Mouse (Mus musculus) thymus, adult 2 months (tissue): ENCODE data around the gene Gorasp1. TPM values are rescaled to one million over a fixed set of nuclear protein-coding genes. Genes with fewer than 3 reads are reported as not detected.

Source experiments
- DNase-seq: peaks from one replicate; pipeline ENCODE4 v3.0.0; 2021
- H3K27ac ChIP-seq: fragments of 200-500 bp; 2 replicates; pipeline ENCODE4 v1.5.1; 2012; ENCODE audit warnings: low read length, control low read depth; ENCODE audit not compliant: control insufficient read depth, insufficient read depth
- H3K27me3 ChIP-seq: fragments of 200-500 bp; 2 replicates; pipeline ENCODE4 v1.6.1; 2012; ENCODE audit warnings: mild to moderate bottlenecking, low read length, moderate library complexity, mixed read lengths; ENCODE audit not compliant: control insufficient read depth, insufficient read depth
- H3K36me3 ChIP-seq: fragments of 200-500 bp; 2 replicates; pipeline ENCODE4 v1.6.1; 2012; ENCODE audit warnings: mild to moderate bottlenecking, low read length, moderate library complexity; ENCODE audit not compliant: control insufficient read depth, insufficient read depth
- H3K4me1 ChIP-seq: fragments of 200-500 bp; replicated peaks from 2 replicates; pipeline ENCODE4 v1.6.1; 2012; ENCODE audit warnings: low read length; ENCODE audit not compliant: control insufficient read depth, insufficient read depth
- H3K4me3 ChIP-seq: fragments of 200-500 bp; 2 replicates; pipeline ENCODE4 v1.5.1; 2012; ENCODE audit warnings: mild to moderate bottlenecking, low read length, control low read depth, moderate library complexity; ENCODE audit not compliant: control insufficient read depth, insufficient read depth
- CTCF ChIP-seq: fragments of 200-500 bp; IDR thresholded peaks from 2 replicates; pipeline ENCODE4 v1.5.1; 2012; ENCODE audit warnings: mild to moderate bottlenecking, control low read depth, low read length, moderate library complexity, borderline replicate concordance; ENCODE audit not compliant: control insufficient read depth, poor library complexity, insufficient read depth; ENCODE audit errors: extremely low read depth
- POLR2A ChIP-seq: fragments of 200-500 bp; IDR thresholded peaks from 2 replicates; pipeline ENCODE4 v1.6.1; 2012; ENCODE audit warnings: mild to moderate bottlenecking, low read length, control low read depth, moderate library complexity; ENCODE audit not compliant: control insufficient read depth, poor library complexity, insufficient read depth; ENCODE audit errors: extremely low read depth
- WGBS: fragments of 180-500 bp; shearing (Covaris S2); methylation state at CpG from one replicate; pipeline ENCODE4 v1.1.7; 2018; 5-methylcytosine and 5-hydroxymethylcytosine counted together
- polyA plus RNA-seq: library from polyadenylated mRNA; depleted of rRNA; stranded (reverse); fragments of >200 nt; gene quantifications from 2 replicates; pipeline ENCODE4 v1.2.3, GENCODE M21; 2012; rRNA removed

The Gorasp1 gene
- polyA plus RNA-seq = 10.8 and 11.0 TPM in 2 replicates

DNA sequence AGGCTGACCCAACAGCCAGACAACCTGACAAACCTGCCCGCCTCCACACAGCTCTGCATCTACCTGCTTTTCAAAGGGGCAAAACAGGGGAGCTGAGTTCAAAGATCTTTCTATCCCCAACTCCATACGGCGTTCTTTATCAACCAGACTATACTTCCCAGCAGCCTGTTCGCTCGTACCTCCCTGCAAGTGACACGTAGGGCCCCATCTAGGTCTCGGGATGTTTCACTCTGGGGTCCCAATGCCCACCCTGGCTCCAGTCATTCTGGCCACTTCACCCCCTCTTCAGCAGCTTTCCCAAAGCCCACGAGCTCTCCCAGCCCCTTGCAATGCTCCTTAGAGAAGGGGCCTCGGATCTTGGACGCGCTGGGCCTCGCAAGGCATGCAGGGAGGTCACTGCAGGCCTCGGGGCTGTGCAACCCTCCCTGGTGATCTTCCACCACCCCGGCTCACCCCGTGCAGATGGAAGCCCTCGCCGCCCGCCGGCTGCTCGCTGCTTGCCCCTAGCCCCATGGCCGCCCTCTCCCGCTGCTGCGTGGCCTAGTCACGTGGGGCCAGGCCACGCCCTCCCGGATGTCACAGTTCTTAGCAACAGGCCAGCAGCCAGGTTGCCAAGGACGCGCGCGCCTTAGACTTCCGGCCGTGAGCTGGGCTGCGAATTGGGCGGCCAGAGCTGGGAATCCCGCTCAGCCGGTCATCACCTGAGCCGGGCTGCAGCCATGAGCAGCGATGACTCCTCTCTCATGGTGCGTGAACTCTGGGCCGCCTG is at the start of gene Gorasp1, which contains the start of gene Ttc21a:
TSS of gene Gorasp1 (minus strand) at position 561 of the 769 bp plus-strand sequence.
TSS of gene Ttc21a (plus strand) at position 602 of the 769 bp plus-strand sequence.
- Histone ChIP-seq H3K27me3 (no peaks in the 10 kb centered on the region), H3K27ac (no peak within 1 kb of the TSS), H3K4me3 (peak within 1 kb of the TSS; percentile 75), H3K36me3 (no peaks in the 10 kb centered on the region), H3K4me1 (peaks cover 21% of the 10 kb centered on the region)
- DNase-seq = peak; percentile 94
- WGBS = 1% methylated on average over 40 of the region's 40 CpGs
- peak; percentile 59; the same call in 1 of the 2 replicates for TF ChIP-seq POLR2A
- TF ChIP-seq CTCF = no peak; the same call in 1 of the 2 replicates

- no peak for DNase-seq
- H3K4me1 ChIP-seq = peaks cover 27% of the 10 kb centered on the region
- H3K36me3 ChIP-seq = no peaks in the 10 kb centered on the region
- no peak overlapping the region for H3K27ac ChIP-seq
- WGBS = 90% methylated on average over 10 of the region's 10 CpGs
- TF ChIP-seq CTCF (no peak), POLR2A (no peak)
- no peak overlapping the region for H3K4me3 ChIP-seq
- no peaks in the 10 kb centered on the region for H3K27me3 ChIP-seq
Measured at GRCm38 (mm10) chr9:119985881-119986574, 48.7 kb upstream of the Gorasp1 start.

DNA sequence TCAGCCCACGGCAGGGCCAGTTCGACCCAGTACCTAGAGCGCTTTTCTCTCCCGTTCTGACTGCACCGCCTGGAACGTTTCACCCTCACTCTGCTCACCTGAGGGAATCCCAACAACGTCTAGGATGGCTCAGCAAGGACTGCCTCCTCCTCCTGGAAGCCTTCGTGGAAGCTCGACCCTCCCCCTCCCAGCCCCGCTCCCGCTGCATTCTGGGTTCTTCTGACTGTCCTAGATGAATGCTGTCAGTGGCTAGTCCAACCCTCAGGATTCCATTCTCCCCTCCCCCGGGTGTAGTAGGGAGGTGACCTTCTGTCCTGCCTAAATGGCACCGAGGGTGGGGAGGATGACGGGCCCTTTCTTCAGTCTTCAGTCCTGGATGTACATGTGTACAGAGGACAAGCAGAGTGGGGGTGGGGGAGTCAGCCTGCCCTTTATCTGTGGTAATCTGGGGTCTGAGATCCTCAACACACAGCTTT is 47.2 kb upstream of the Gorasp1 start, which contains the start of gene Csrnp1:
TSS of gene Csrnp1 (minus strand) at position 123 of the 476 bp plus-strand sequence.
- TF ChIP-seq CTCF (no peak), POLR2A (no peak)
- Histone ChIP-seq H3K36me3 (no peaks in the 10 kb centered on the region), H3K4me3 (peak within 1 kb of the TSS; percentile 87), H3K27ac (peak within 1 kb of the TSS; percentile 98), H3K4me1 (peaks cover 39% of the 10 kb centered on the region), H3K27me3 (no peaks in the 10 kb centered on the region)
- 48% methylated on average over 14 of the region's 14 CpGs for WGBS
- peak; percentile 48 for DNase-seq

DNA sequence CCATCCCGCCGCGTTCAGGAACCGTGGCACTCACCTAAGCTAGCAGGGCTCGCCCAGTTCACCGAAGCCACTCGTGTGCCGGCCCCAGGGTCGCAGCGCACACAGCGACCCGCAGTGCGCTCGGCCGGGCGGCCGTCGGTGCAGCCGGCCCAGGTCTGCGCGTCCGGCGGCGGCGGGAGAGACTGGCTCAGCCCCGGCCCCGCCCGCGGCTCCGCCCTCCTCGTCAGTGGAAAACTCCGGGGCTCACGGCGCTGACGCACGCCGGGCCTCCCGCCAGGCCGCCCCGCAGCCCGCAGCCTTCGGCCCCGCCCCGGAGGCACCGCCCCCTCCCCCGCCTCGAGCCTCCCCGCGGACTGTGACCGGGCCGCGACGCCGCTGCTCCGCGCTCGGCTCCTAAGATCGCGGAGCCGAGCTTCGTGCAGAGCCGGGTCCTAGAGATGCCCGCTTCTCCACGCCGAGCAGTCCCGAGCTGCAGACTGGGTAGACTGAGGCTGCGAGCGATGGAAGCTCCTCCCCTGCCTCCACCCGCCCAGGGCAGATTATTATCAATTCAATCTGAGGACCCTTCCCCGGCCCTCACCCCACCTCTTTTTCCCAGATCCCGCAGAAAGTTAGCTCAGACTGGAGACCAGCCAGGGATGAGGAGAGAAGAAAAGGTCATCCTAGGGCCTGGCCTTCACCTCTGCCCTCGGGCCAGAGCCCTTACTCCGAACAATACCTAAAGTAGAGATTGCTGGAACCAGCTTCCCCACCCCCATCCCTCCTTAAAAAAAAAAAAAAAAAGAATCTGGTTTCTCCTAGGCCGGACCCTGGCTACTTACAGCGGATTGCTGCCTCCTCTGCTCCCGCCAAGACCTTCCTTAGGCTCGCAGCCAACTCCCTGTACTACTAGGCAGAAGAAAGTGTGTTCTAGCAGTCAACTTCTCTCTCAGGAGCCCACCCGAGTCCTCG is 46.5 kb upstream of the Gorasp1 start:
- Histone ChIP-seq H3K4me3 (peak overlapping the region; percentile 87), H3K27me3 (no peaks in the 10 kb centered on the region), H3K36me3 (no peaks in the 10 kb centered on the region), H3K27ac (peak overlapping the region; percentile 98), H3K4me1 (peaks cover 46% of the 10 kb centered on the region)
- 6% methylated on average over 77 of the region's 79 CpGs for WGBS
- DNase-seq = peak; percentile 89
- 0 out of 2 replicates have a peak, but pooled peaks have one; percentile 12 for TF ChIP-seq CTCF
- TF ChIP-seq POLR2A = peak; percentile 95

DNA sequence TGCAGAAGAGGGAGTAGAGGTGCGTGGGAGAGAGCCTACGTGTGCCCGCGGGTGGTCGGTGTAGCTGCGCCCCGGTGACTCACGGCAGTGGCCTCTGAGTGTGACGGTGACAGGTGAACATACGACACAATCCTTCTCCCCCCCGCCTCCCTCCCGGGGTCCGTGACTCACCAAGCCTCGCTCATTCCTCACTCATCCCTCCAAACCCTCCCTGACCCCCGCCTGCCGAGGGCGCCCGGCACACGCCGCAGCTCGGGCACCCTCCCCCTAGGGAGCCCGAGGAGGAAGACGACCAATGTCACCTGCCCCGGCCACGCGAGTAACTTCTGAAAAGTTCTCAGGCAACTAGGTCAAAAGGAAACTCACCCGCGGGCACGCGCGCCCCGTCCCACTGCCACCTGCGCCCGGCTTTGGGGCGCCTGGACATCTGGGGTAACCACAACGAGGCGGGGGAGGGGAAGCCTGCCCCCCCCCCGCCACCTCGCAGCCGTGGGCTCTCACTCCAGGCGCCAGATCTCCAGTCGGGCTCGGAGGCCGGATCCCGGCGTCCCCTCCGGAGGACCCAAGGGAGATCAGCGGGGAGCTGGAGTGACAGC is 45.7 kb upstream of the Gorasp1 start:
- DNase-seq = peak; percentile 81
- Histone ChIP-seq H3K27me3 (no peaks in the 10 kb centered on the region), H3K27ac (peak overlapping the region; percentile 98), H3K4me1 (peaks cover 49% of the 10 kb centered on the region), H3K36me3 (no peaks in the 10 kb centered on the region), H3K4me3 (peak overlapping the region; percentile 87)
- TF ChIP-seq CTCF = no peak
- TF ChIP-seq POLR2A = no peak
- under 1% methylated on average over 48 of the region's 48 CpGs for WGBS
